Mouse (Mus musculus) brain, embryonic 14.5 days (tissue): Measurements from ENCODE around the gene Stard13.

Source experiments
- CTCF ChIP-seq: fragments of 200-500 bp; IDR thresholded peaks from 2 replicates; pipeline ENCODE4 v1.5.1; 2012; ENCODE audit warnings: inconsistent platforms, mild to moderate bottlenecking, moderate library complexity, borderline replicate concordance; ENCODE audit not compliant: insufficient read depth, insufficient read length; ENCODE audit errors: extremely low read depth
- POLR2A ChIP-seq: fragments of 200-500 bp; IDR thresholded peaks from 2 replicates; pipeline ENCODE4 v1.6.1; 2012; ENCODE audit warnings: mild to moderate bottlenecking, inconsistent platforms, borderline replicate concordance; ENCODE audit not compliant: poor library complexity, insufficient read depth, insufficient read length, severe bottlenecking; ENCODE audit errors: extremely low read depth

- TF ChIP-seq CTCF (no peak), POLR2A (no peak)
Observed at GRCm38 (mm10) chr5:151137901-151138300, 95.7 kb downstream of the Stard13 start.
